Mouse (Mus musculus): ENCODE measurements at regions not wholly inside any gene's neighbourhood (a gene's known extent, or its start where the extent isn't known, plus 50 kb on each side); places are given as distances from the start of the nearest gene placed in this dataset.

DNA sequence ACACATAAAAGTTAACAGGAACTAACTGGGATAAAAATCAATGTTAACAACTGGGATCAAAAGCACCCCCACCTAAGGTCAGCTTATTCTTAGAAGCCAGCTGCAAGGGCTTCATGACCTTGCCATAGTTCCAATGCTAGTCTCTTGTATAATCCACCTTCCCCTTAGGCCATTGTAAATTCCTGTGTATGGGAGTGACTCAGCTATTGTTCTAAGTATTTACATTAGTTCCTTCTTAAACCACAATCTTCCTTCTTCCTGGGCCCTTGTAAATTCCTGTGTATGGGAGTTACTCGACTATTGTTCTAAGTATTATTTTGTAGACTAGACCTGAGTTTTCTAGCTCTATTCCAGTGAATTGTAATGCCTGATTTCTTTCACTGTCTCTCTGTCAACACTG is 173.6 kb upstream of the Sema3d start:
- in situ Hi-C loops (cut with MboI; ENCODE audit: low pct_unique_long_range_greater_than_20kb in 1 of 2, low sequenced_read_pairs in 2 of 2, unreplicated experiment in 1 of 2): no loop called here

DNA sequence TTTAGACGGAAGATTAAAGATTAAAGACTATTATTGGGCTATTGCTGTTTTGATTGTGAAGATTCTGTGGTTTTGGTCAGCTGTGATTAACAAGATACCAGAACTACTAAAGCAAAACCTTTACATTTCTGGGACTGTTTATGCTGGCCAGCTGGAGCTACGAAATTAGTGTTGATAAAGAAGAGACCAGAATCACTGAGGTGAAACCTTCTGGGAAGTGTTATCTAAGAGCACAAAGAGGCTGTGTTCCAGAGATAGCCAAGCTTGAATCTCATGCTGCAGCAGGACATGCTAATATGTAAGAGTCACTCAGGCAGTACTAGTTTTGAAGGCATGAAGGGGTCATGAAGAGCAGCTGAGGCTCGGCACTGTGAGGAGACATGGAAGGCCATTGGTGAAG is 169.7 kb upstream of the Sema3d start:
- in situ Hi-C loops (cut with MboI; ENCODE audit: low pct_unique_long_range_greater_than_20kb in 1 of 2, low sequenced_read_pairs in 2 of 2, unreplicated experiment in 1 of 2): no loop called here

DNA sequence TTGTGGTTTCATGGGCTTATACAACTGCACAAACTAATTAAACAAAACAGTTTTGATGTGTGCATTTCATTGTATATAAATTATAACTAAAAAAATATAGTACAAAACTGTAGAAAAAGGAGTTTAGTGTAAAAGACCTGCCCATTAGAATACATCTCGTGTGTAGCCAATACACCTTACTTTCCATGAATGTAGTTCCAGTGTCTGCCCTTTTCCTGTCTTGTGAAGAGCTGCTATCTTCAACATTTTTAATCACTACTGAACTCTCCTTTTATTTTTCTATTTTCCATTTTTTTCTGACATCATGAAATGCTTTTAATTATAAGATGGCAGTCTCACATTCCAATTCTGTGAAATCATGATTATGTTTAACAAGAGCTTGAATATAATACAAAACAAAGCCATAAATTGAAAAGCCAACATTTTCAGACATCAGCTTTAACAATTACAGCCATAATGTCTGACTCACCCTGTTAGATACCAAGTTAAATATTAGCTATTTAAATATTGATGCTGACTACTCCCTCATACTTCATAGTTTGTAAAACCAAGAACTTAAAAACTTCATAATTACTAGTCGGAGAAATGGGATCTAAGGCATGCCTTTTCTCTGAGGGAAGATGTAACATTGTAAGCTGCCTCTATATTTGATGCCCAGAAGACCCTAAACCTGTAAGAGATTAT is 163.6 kb upstream of the Sema3d start:
- in situ Hi-C loops (cut with MboI; ENCODE audit: low pct_unique_long_range_greater_than_20kb in 1 of 2, low sequenced_read_pairs in 2 of 2, unreplicated experiment in 1 of 2): no loop called here

DNA sequence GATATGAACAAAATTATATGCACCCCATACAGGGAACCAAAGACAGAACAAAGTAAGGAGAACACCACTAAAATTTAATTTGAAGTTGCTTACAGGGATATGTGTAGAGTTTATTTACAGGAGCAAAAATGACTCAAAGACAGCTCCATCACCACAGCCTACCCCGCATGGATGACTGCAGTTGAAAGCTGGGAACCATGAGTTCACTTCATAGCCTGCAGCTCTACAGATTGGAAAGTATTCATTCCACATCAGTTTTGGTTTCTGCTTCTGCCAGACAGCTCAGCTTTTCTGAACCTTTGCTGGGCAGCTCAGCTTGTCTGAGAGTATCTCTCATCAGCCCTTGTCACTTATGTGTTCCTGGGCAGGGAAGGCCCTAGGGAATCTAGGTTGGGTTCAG is 160.6 kb upstream of the Sema3d start:
- in situ Hi-C loops (cut with MboI; ENCODE audit: low pct_unique_long_range_greater_than_20kb in 1 of 2, low sequenced_read_pairs in 2 of 2, unreplicated experiment in 1 of 2): no loop called here

DNA sequence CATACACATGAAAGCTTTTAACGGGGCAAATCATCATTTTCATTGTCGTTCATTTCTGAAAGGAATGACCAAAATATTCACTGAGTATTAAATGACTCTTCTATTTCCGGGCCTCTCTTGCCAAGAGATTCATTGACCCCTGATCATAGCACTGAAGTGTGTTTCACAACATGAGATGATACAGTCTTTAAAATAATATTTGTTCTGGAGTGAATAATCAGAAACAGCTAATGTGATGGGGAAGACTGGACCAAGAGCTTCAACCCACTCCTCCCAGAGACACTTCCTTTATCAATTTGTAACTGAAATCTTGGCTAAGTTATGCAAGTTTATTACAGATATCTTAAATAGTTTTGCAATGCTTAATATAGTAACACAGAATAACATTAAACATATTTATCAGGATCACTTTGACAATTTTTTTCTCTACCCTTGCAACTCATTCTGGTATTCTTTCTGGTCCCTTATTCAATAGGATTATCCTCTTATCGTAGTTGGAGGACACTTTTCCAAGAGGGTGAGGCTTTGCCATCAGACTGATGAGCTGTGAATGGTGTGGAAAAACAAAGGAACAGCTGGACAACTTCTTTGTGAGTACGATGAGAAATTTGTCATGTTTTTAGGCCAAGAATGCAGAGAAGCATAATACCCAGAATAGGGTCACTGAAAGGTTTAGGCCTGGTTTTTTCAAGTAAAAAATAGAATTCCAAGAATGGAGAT is 149.6 kb upstream of the Sema3d start:
- in situ Hi-C loops (cut with MboI; ENCODE audit: low pct_unique_long_range_greater_than_20kb in 1 of 2, low sequenced_read_pairs in 2 of 2, unreplicated experiment in 1 of 2): no loop called here

DNA sequence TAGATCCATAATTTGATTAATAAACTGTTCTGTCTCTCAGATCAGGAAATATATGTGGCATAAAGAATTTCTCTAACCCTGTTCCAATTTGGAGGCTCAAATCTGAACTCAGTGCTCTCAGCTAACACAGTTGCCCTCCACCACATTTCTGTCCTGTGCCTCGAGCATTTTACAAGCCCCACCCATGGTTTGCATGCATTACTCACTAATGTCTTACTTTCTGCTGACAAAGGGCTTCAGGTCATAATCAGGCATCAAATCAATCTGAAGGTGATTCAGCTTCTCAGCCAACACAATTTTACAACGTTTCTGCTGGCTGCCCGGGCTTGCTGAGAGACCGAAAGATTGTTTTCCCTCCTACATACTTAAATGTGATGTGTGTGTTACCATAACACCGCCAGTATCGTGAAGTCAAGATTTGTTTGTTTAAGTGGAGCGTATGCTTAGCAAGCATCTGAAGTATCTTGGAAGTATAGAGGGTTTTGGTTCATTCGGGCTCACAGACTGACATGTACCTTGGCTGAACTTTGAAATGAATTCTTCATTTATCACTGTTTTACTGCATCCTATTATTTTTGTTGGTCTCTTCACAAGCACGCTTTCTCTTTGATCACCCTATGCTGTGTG is 139.9 kb upstream of the Sema3d start:
- in situ Hi-C loops (cut with MboI; ENCODE audit: low pct_unique_long_range_greater_than_20kb in 1 of 2, low sequenced_read_pairs in 2 of 2, unreplicated experiment in 1 of 2): no loop called here

DNA sequence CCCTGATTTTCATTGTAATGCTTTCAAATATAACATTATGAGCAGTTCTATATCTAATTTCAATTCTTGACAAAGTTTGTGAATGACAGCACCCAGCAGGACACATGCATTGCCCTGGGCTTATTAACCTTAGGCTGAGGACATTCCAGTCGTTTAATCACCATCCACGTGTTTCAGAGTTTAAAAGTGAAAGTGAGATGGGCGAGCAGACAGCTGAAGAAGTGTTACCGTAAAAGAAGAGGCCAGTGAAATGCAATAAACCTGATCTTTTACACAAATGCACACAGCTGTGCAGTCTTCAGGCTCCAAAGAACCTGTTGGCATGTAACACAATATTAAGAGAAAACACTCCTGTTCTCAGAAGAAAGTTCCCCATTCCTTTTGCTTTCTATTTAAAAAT is 89.5 kb upstream of the Sema3d start:
- in situ Hi-C loops (cut with MboI; ENCODE audit: low pct_unique_long_range_greater_than_20kb in 1 of 2, low sequenced_read_pairs in 2 of 2, unreplicated experiment in 1 of 2): no loop called here

DNA sequence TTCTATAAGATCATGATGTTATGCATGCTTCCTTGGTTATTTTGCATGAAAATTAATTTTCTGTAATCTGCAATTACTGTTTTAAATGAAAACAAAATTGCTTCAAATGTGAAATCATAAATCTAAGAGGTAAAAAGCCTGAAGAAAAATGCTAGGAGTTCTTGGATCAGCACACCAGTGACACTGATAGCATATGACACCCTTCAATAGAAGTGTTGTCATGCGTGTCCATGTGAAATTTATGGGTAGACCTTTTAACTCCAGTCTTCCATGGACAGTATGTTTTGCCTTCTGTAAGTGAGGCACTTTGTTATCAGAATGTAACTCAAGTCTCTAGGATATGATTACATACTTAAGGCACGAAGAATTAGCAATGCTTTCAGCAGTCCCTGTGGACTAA is 85.9 kb upstream of the Sema3d start:
- in situ Hi-C loops (cut with MboI; ENCODE audit: low pct_unique_long_range_greater_than_20kb in 1 of 2, low sequenced_read_pairs in 2 of 2, unreplicated experiment in 1 of 2): no loop called here

DNA sequence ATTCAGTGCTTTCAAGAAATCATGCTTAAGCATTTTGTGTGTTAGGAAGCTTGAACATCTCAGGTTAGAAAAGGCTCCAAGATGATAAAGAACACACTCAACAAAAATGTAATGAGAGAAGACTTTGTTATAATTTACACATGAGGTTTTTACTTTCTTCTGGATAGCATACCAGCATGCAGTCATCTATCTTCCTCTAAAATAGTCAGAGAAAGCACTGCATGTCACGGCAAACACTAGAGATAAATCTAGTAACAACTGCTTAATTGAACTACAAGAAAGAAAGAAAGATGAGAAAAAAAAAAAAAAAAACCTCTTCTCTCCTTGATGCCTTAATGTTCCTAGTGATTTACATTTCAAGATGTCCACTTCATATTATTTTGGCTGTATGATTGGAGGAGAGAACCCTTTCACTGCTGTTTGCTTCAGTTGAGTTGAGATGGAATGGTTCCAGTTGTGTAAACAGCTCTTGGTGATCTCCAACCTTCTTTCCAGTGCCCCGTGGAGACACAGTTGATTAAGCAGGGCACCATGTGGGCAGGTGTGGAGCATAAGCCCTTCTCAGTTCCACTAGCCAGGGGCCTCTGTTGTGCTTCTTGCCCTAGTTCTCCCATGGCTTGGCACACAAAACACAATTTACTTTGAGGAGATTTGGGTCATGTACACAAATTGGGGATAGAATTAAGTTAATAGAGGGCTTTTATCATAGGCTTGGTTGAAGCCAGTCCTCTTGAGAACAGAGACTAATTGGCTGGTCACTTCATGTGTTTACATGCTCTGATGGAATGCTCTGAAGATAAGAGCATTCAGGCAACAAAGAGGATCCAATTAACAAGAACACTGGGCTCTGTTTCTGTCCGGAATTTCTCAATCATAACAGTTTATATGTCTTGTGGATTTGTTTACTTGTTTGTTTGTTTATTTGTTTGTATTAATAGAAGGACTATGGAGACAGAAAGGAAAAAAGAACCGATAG is 81.1 kb upstream of the Sema3d start:
- in situ Hi-C loops (cut with MboI; ENCODE audit: low pct_unique_long_range_greater_than_20kb in 1 of 2, low sequenced_read_pairs in 2 of 2, unreplicated experiment in 1 of 2): no loop called here

DNA sequence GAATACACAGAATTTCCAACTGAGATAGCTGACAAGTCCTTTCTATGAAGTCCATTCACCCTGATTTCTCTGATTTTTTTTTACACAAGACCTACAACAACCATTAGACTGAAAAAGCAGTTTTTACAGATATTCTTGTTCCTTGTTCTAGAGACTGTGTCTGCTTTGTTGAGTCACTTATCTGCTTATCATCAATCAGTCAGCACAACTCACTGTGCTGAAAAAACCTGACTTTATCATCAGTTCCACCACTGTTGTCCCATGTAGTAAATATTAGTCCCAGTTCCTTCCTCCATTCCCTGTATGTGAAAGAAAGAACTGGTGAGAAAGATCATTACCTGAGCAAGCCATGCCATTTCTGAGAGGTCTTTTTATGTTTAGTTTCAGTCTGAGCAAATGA is 73.8 kb upstream of the Sema3d start:
- in situ Hi-C loops (cut with MboI; ENCODE audit: low pct_unique_long_range_greater_than_20kb in 1 of 2, low sequenced_read_pairs in 2 of 2, unreplicated experiment in 1 of 2): no loop called here

DNA sequence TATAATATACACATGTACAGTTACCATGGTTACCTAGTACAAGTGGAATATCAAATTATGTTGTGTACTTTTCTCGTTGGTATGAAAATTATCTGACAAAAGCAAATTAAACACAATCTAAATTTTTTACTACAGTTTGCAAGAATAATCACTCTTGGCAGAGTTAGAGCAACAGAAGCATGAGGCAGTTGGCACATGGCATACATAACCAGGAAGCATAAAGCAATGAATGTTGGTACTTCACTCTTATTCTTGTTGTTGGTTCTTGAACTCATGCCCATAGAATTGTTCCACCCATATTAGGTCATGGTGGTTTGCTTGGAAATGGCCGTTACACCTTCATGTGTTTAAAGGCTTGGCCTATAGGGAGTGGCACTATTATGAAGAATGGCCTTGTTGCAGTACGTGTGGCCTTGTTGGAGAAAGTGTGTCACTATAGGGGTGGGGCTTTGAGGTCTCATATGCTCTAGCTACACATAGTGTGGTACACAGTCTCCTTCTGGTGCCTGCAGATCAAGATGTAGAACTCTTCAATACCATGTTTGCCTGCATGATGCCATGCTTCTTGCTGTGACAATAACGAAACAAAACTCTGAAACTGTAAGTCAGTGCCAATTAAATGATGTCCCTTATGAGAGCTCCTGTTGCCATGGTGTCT is 50.4 kb upstream of the Sema3d start:
- in situ Hi-C loops (cut with MboI; ENCODE audit: low pct_unique_long_range_greater_than_20kb in 1 of 2, low sequenced_read_pairs in 2 of 2, unreplicated experiment in 1 of 2): no loop called here
